In genomic region chr2:118031662-118032061, GRCm38 (mm10) we compare ENCODE assay signal across 16 mouse cellular contexts.
"Had no signal": no experiment of that assay in that cellular context is flagged by ENCODE, and none has a peak within 500 bp of the region (broad histone marks: within the 10 kb centered on the region; RNA-seq: fewer than 3 reads in every experiment).

No protein-coding gene starts in this region.

- H3K4me3 ChIP-seq: liver, embryonic 13.5 days; liver, embryonic 15.5 days; midbrain, embryonic 13.5 days; midbrain, embryonic 15.5 days; neural tube, embryonic 12.5 days; stomach, embryonic 15.5 days had no signal

- H3K4me2 ChIP-seq: liver, embryonic 11.5 days; liver, embryonic 13.5 days; liver, embryonic 15.5 days; midbrain, embryonic 11.5 days; midbrain, embryonic 13.5 days; midbrain, embryonic 15.5 days; neural tube, embryonic 12.5 days; stomach, embryonic 15.5 days had no signal

- H3K9me3 ChIP-seq: liver, embryonic 13.5 days; liver, embryonic 15.5 days; midbrain, embryonic 13.5 days; midbrain, embryonic 15.5 days; neural tube, embryonic 12.5 days; stomach, embryonic 15.5 days had no signal

- ATAC-seq: liver, postnatal 0 days; midbrain, embryonic 13.5 days; midbrain, embryonic 15.5 days had no signal

- H3K36me3 ChIP-seq: liver, embryonic 13.5 days; liver, embryonic 15.5 days; midbrain, embryonic 13.5 days; midbrain, embryonic 15.5 days; neural tube, embryonic 12.5 days; stomach, embryonic 15.5 days had no signal

- H3K27ac ChIP-seq: liver, embryonic 13.5 days; liver, embryonic 15.5 days; macrophage; midbrain, embryonic 13.5 days; midbrain, embryonic 15.5 days; neural tube, embryonic 12.5 days; stomach, embryonic 15.5 days had no signal

- H3K9ac ChIP-seq: liver, embryonic 13.5 days; liver, embryonic 15.5 days; liver, postnatal 0 days; midbrain, embryonic 13.5 days; midbrain, embryonic 15.5 days; neural tube, embryonic 12.5 days; stomach, embryonic 15.5 days had no signal

- DNase-seq: liver, embryonic 13.5 days; liver, postnatal 0 days; lung, adult 2 months; lung, postnatal 14 days; right cerebral cortex, postnatal 14 days; thymus, adult 2 months; thymus, postnatal 25 days; thymus, postnatal 4 days had no signal

- H3K4me1 ChIP-seq: liver, embryonic 15.5 days; midbrain, embryonic 13.5 days; midbrain, embryonic 15.5 days; neural tube, embryonic 12.5 days; stomach, embryonic 15.5 days had no signal

- H3K27me3 ChIP-seq: liver, embryonic 13.5 days; liver, embryonic 15.5 days; midbrain, embryonic 13.5 days; midbrain, embryonic 15.5 days; neural tube, embryonic 12.5 days; stomach, embryonic 15.5 days had no signal
